Mouse (Mus musculus) MEL (cell line): ENCODE results near the gene Siva1. TPM values are rescaled to one million over a fixed set of nuclear protein-coding genes. Genes with fewer than 3 reads are reported as not detected.

Source experiments
- DNase-seq: peaks from one replicate; pipeline ENCODE4 v3.0.0; 2011; ENCODE audit warnings: low read depth, low spot score
- H3K27ac ChIP-seq: 2 replicates; pipeline ENCODE4 v1.5.1; 2012; ENCODE audit warnings: low read depth, mild to moderate bottlenecking, control low read depth, low read length, moderate library complexity; ENCODE audit not compliant: control insufficient read depth
- H3K27me3 ChIP-seq, 2 experiments: fragments of 150-350 bp in 1 of 2; sonication (generic) in 1 of 2; 2 replicates each; pipeline ENCODE4 v1.6.1; 2012; ENCODE audit warnings: low read length in 2 of 2, mild to moderate bottlenecking in 2 of 2, improper control_type of control experiment in 1 of 2, moderate library complexity in 1 of 2; ENCODE audit not compliant: insufficient read depth in 2 of 2, control insufficient read depth in 1 of 2
- H3K36me3 ChIP-seq, 2 experiments: 2 replicates each; pipeline ENCODE4 v1.6.1; 2012 to 2014; ENCODE audit warnings: low read length in 2 of 2, improper control_type of control experiment in 1 of 2, inconsistent platforms in 1 of 2, mild to moderate bottlenecking in 1 of 2; ENCODE audit not compliant: insufficient read depth in 2 of 2, control insufficient read depth in 1 of 2
- H3K4me1 ChIP-seq, 2 experiments: fragments of 150-350 bp in 1 of 2; sonication (generic) in 1 of 2; 2 replicates each; pipeline ENCODE4 v1.6.1; 2012; ENCODE audit warnings: low read length in 2 of 2, improper control_type of control experiment in 1 of 2, mild to moderate bottlenecking in 1 of 2; ENCODE audit not compliant: insufficient read depth in 2 of 2, control insufficient read depth in 1 of 2
- H3K4me3 ChIP-seq, 2 experiments: fragments of 150-350 bp in 1 of 2; sonication (generic) in 1 of 2; 2 replicates each; pipeline ENCODE4 v1.5.1; 2012; ENCODE audit warnings: low read depth in 2 of 2, low read length in 2 of 2, mild to moderate bottlenecking in 2 of 2, moderate library complexity in 2 of 2, control low read depth in 1 of 2, improper control_type of control experiment in 1 of 2; ENCODE audit not compliant: control insufficient read depth in 1 of 2, insufficient read depth in 1 of 2
- H3K79me2 ChIP-seq: 2 replicates; pipeline ENCODE4 v1.6.1; 2012; ENCODE audit warnings: mild to moderate bottlenecking, low read length, moderate library complexity; ENCODE audit not compliant: control insufficient read depth, poor library complexity, insufficient read depth
- H3K9ac ChIP-seq: 2 replicates; pipeline ENCODE4 v1.6.1; 2012; ENCODE audit warnings: low read depth, mild to moderate bottlenecking, control low read depth, low read length, moderate library complexity; ENCODE audit not compliant: control insufficient read depth, poor library complexity, severe bottlenecking
- H3K9me3 ChIP-seq: fragments of 150-350 bp; sonication (generic); replicated peaks from 2 replicates; pipeline ENCODE4 v1.6.1; 2012; ENCODE audit warnings: mild to moderate bottlenecking, low read length, improper control_type of control experiment, moderate library complexity; ENCODE audit not compliant: insufficient read depth
- CHD2 ChIP-seq: IDR thresholded peaks from 2 replicates; pipeline ENCODE4 v1.6.1; 2011; ENCODE audit warnings: low read length, improper control_type of control experiment
- ETS1 ChIP-seq: IDR thresholded peaks from 2 replicates; pipeline ENCODE4 v1.6.1; 2012; ENCODE audit warnings: low read depth, mild to moderate bottlenecking, inconsistent platforms, low read length, improper control_type of control experiment, moderate library complexity
- GATA1 ChIP-seq: IDR thresholded peaks from 2 replicates; pipeline ENCODE4 v1.6.1; 2011; ENCODE audit warnings: low read depth, low read length, improper control_type of control experiment
- JUND ChIP-seq: IDR thresholded peaks from 2 replicates; pipeline ENCODE4 v1.6.1; 2011; ENCODE audit warnings: low read depth, mild to moderate bottlenecking, improper control_type of control experiment, low read length
- KAT2A ChIP-seq: conservative IDR thresholded peaks from 2 replicates; pipeline ENCODE4 v1.6.1; 2012; ENCODE audit warnings: low read depth, low read length, improper control_type of control experiment, inconsistent platforms
- MAFK ChIP-seq: IDR thresholded peaks from 2 replicates; pipeline ENCODE4 v1.6.1; 2011; ENCODE audit warnings: low read depth, mild to moderate bottlenecking, low read length, improper control_type of control experiment, borderline replicate concordance
- MAX ChIP-seq: IDR thresholded peaks from 2 replicates; pipeline ENCODE4 v1.6.1; 2011; ENCODE audit warnings: low read length, improper control_type of control experiment
- MEF2A ChIP-seq: IDR thresholded peaks from 2 replicates; pipeline ENCODE4 v1.6.1; 2014; ENCODE audit warnings: low read depth, mild to moderate bottlenecking, inconsistent platforms, low read length, improper control_type of control experiment; ENCODE audit not compliant: poor library complexity, insufficient replicate concordance, severe bottlenecking; ENCODE audit errors: extremely low read depth
- MYC ChIP-seq: IDR thresholded peaks from 2 replicates; pipeline ENCODE4 v1.6.1; 2011; ENCODE audit warnings: low read depth, mild to moderate bottlenecking, low read length, improper control_type of control experiment, moderate library complexity
- NELFE ChIP-seq: IDR thresholded peaks from 2 replicates; pipeline ENCODE4 v1.6.1; 2011; ENCODE audit warnings: low read depth, low read length, improper control_type of control experiment
- SIN3A ChIP-seq: IDR thresholded peaks from 2 replicates; pipeline ENCODE4 v1.6.1; 2012; ENCODE audit warnings: low read length, improper control_type of control experiment, inconsistent platforms
- TAL1 ChIP-seq: IDR thresholded peaks from 2 replicates; pipeline ENCODE4 v1.6.1; 2012; ENCODE audit warnings: mild to moderate bottlenecking, inconsistent platforms, low read length, moderate library complexity, mixed read lengths
- TCF12 ChIP-seq: IDR thresholded peaks from 2 replicates; pipeline ENCODE4 v1.6.1; 2014; ENCODE audit warnings: low read depth, mild to moderate bottlenecking, inconsistent platforms, low read length, improper control_type of control experiment, moderate library complexity
- UBTF ChIP-seq: IDR thresholded peaks from 2 replicates; pipeline ENCODE4 v1.6.1; 2012; ENCODE audit warnings: low read depth, mild to moderate bottlenecking, inconsistent platforms, low read length, improper control_type of control experiment, moderate library complexity, borderline replicate concordance; ENCODE audit not compliant: insufficient read depth
- USF1 ChIP-seq: IDR thresholded peaks from 2 replicates; pipeline ENCODE4 v1.6.1; 2014; ENCODE audit warnings: low read depth, mild to moderate bottlenecking, inconsistent platforms, low read length, improper control_type of control experiment, moderate library complexity
- USF2 ChIP-seq, 2 experiments: IDR thresholded peaks; 2 replicates each; pipeline ENCODE4 v1.6.1; 2011 to 2012; ENCODE audit warnings: improper control_type of control experiment in 2 of 2, low read length in 2 of 2, borderline replicate concordance in 1 of 2, inconsistent platforms in 1 of 2, low read depth in 1 of 2, mild to moderate bottlenecking in 1 of 2; ENCODE audit not compliant: insufficient read depth in 1 of 2
- ZNF384 ChIP-seq: IDR thresholded peaks from 2 replicates; pipeline ENCODE4 v1.6.1; 2012; ENCODE audit warnings: low read depth, mild to moderate bottlenecking, inconsistent platforms, low read length, improper control_type of control experiment
- polyA plus RNA-seq, 2 experiments: library from polyadenylated mRNA; stranded (reverse) in 1 of 2; unstranded in 1 of 2; fragments of >175 nt in 1 of 2; fragments of >200 nt in 1 of 2; gene quantifications; 2 replicates each; pipeline versions ENCODE4 v1.2.1 to v1.2.4; 2012; ENCODE audit warnings: low replicate concordance in 2 of 2, low read depth in 1 of 2; ENCODE audit not compliant: insufficient read length in 2 of 2, insufficient read depth in 1 of 2, missing spikeins in 1 of 2
- total RNA-seq: library from RNA; depleted of rRNA; stranded (reverse); fragments of 300-350 nt; gene quantifications from 2 replicates; pipeline ENCODE4 v1.2.3, GENCODE M21; 2012

Gene Siva1
- total and polyA plus RNA-seq, 3 experiments, result 531 to 659 TPM; not detected in 1

- TF ChIP-seq NELFE, result no peak
- no peak for TF ChIP-seq KAT2A
- TF ChIP-seq USF2 (IDR thresholded peaks at IDR 0.05; ENCODE audit: borderline replicate concordance in 1 of 2, insufficient read depth in 1 of 2, low read depth in 1 of 2, low read length in 2 of 2), result no peak
- TF ChIP-seq TAL1, result no peak
- Histone ChIP-seq H3K79me2 (no peaks in the 10 kb centered on the region; the same call in 1 of the 2 replicates), H3K4me3 (no peak overlapping the region), H3K27me3 (no peaks in the 10 kb centered on the region), H3K27ac (no peak overlapping the region), H3K4me1 (peaks cover 7 to 20% of the 10 kb centered on the region in 2 experiments), H3K9ac (no peak overlapping the region), H3K9me3 (no peaks in the 10 kb centered on the region), H3K36me3 (peaks cover 0 to 7% of the 10 kb centered on the region in 2 experiments; a peak in 2 of 4 replicates)
- peak; percentile 77 for DNase-seq
Observed at GRCm38 (mm10) chr12:112633686-112634085, 10.8 kb upstream of the Siva1 start.

GRCm38 (mm10) chr12:112639526-112639925 is 5.0 kb upstream of the Siva1 start:
- H3K4me1 ChIP-seq, result peaks cover 0 to 9% of the 10 kb centered on the region in 2 experiments; a peak in 2 of 4 replicates
- H3K27me3 ChIP-seq, result no peaks in the 10 kb centered on the region
- TF ChIP-seq MAFK, result no peak
- TF ChIP-seq CHD2, result no peak
- TF ChIP-seq MAX, result no peak
- no peak for TF ChIP-seq ZNF384
- no peak for TF ChIP-seq MEF2A
- no peak for TF ChIP-seq UBTF
- TF ChIP-seq SIN3A, result no peak
- TF ChIP-seq MYC, result no peak
- no peak for TF ChIP-seq TAL1
- TF ChIP-seq KAT2A, result no peak
- no peak for TF ChIP-seq GATA1
- TF ChIP-seq JUND, result no peak
- TF ChIP-seq, all 39 proteins: peak for 0
- Histone ChIP-seq H3K9me3 (no peaks in the 10 kb centered on the region), H3K27ac (no peak overlapping the region), H3K4me3 (no peak overlapping the region), H3K79me2 (no peaks in the 10 kb centered on the region; the same call in 1 of the 2 replicates), H3K9ac (no peak overlapping the region), H3K36me3 (peaks cover 0 to 6% of the 10 kb centered on the region in 2 experiments; a peak in 2 of 4 replicates)
- DNase-seq, result no peak

GRCm38 (mm10) chr12:112643126-112643525 is 1.4 kb upstream of the Siva1 start:
- Histone ChIP-seq H3K9me3 (no peaks in the 10 kb centered on the region), H3K9ac (no peak overlapping the region), H3K79me2 (peaks cover 25% of the 10 kb centered on the region)
- TF ChIP-seq USF1 (no peak), MAFK (no peak), SIN3A (no peak), GATA1 (no peak), ETS1 (no peak), TCF12 (no peak), UBTF (no peak)
- TF ChIP-seq, all 39 proteins: peak for 0
- H3K4me3 ChIP-seq, result no peak overlapping the region
- peaks cover 7 to 28% of the 10 kb centered on the region in 2 experiments; a peak in 3 of 4 replicates for H3K4me1 ChIP-seq
- H3K27ac ChIP-seq, result no peak overlapping the region
- DNase-seq, result no peak
- H3K36me3 ChIP-seq, result peaks cover 3 to 21% of the 10 kb centered on the region in 2 experiments; a peak in 3 of 4 replicates
- no peaks in the 10 kb centered on the region for H3K27me3 ChIP-seq
